Mouse (Mus musculus) lung, embryonic 14.5 days (tissue): ENCODE data around the gene Vmp1. TPM values are rescaled to one million over a fixed set of nuclear protein-coding genes. Genes with fewer than 3 reads are reported as not detected.

Experiments used
- ATAC-seq: fragments of 200-750 bp; cut with Nextera tagmentation; 2 replicates; pipeline ENCODE4 v1.8.0; 2017; ENCODE audit warnings: mild to moderate bottlenecking, moderate TSS enrichment, moderate library complexity; ENCODE audit not compliant: insufficient read depth
- DNase-seq: peaks from one replicate; pipeline ENCODE4 v3.0.0-alpha.2; 2015
- H3K27ac ChIP-seq: fragments of 300-500 bp; sonication (generic); 2 replicates; pipeline ENCODE4 v1.5.1; 2014; ENCODE audit warnings: low read depth, mild to moderate bottlenecking, moderate library complexity
- H3K27me3 ChIP-seq: fragments of 300-500 bp; sonication (generic); 2 replicates; pipeline ENCODE4 v1.6.1; 2014; ENCODE audit warnings: low read length, control low read depth; ENCODE audit not compliant: insufficient read depth
- H3K36me3 ChIP-seq: fragments of 300-500 bp; sonication (generic); 2 replicates; pipeline ENCODE4 v1.6.1; 2014; ENCODE audit warnings: control low read depth; ENCODE audit not compliant: insufficient read depth
- H3K4me1 ChIP-seq: fragments of 300-500 bp; sonication (generic); 2 replicates; pipeline ENCODE4 v1.6.1; 2014; ENCODE audit warnings: antibody characterized with exemption, control low read depth; ENCODE audit not compliant: insufficient read depth
- H3K4me2 ChIP-seq: fragments of 300-500 bp; sonication (generic); 2 replicates; pipeline ENCODE4 v1.6.1; 2014; ENCODE audit warnings: mild to moderate bottlenecking
- H3K4me3 ChIP-seq: fragments of 300-500 bp; sonication (generic); 2 replicates; pipeline ENCODE4 v1.5.1; 2014; ENCODE audit warnings: low read depth, low read length
- H3K9ac ChIP-seq: fragments of 300-500 bp; sonication (generic); 2 replicates; pipeline ENCODE4 v1.6.1; 2014
- H3K9me3 ChIP-seq: fragments of 300-500 bp; sonication (generic); 2 replicates; pipeline ENCODE4 v1.6.1; 2016; ENCODE audit warnings: low read depth, low read length, control low read depth
- CTCF ChIP-seq: IDR thresholded peaks from 2 replicates; pipeline ENCODE4 v1.5.1; 2016; ENCODE audit warnings: antibody characterized with exemption, low read depth
- WGBS: fragments of 180-500 bp; shearing (Covaris S2); extraction: QIAGEN DNeasy Blood & Tissue Kit; methylation state at CpG from one replicate; pipeline ENCODE4 v1.1.7; 2014; 5-methylcytosine and 5-hydroxymethylcytosine counted together
- polyA plus RNA-seq: library from polyadenylated mRNA; unstranded; fragments of >200 nt; fragmentation: Nextera tagmentation; extraction: Ambion mirVana; gene quantifications from 2 replicates; pipeline ENCODE4 v1.2.1, GENCODE M21; 2014

The Vmp1 gene
- polyA plus RNA-seq, 1 experiment from 2014 or later, result 117 TPM

- 72% methylated on average over 4 of the region's 4 CpGs for WGBS
- no peak for ATAC-seq
- H3K9ac ChIP-seq, result no peak overlapping the region
Observed at GRCm38 (mm10) chr11:86591301-86591845, 92.3 kb downstream of the Vmp1 start.

GRCm38 (mm10) chr11:86590579-86590978 lies 93.1 kb downstream of the Vmp1 start:
- Histone ChIP-seq H3K9me3 (no peaks in the 10 kb centered on the region), H3K4me1 (peaks cover 12% of the 10 kb centered on the region), H3K9ac (no peak overlapping the region), H3K4me3 (no peak overlapping the region), H3K27me3 (no peaks in the 10 kb centered on the region), H3K27ac (no peak overlapping the region), H3K4me2 (no peak overlapping the region), H3K36me3 (no peaks in the 10 kb centered on the region)
- no peak for TF ChIP-seq CTCF
- DNase-seq (no peak), ATAC-seq (no peak)
- WGBS, result 74% methylated on average over 10 of the region's 10 CpGs

More at GRCm38 (mm10) chr11:86591301-86591845, 92.3 kb downstream of the Vmp1 start:
- Histone ChIP-seq H3K27ac (0 out of 2 replicates have a peak overlapping the region, but pooled peaks have one; percentile 4), H3K9me3 (no peaks in the 10 kb centered on the region), H3K4me1 (peaks cover 10% of the 10 kb centered on the region), H3K27me3 (no peaks in the 10 kb centered on the region), H3K4me3 (no peak overlapping the region), H3K4me2 (no peak overlapping the region), H3K36me3 (no peaks in the 10 kb centered on the region)
- no peak for TF ChIP-seq CTCF
- no peak for DNase-seq

- DNase-seq (no peak), ATAC-seq (no peak)
- TF ChIP-seq CTCF, result no peak
- H3K4me1 ChIP-seq, result peaks cover 15% of the 10 kb centered on the region
- WGBS, result 82% methylated on average over 4 of the region's 4 CpGs
- H3K9me3 ChIP-seq, result no peaks in the 10 kb centered on the region
- no peaks in the 10 kb centered on the region for H3K36me3 ChIP-seq
- H3K27me3 ChIP-seq, result no peaks in the 10 kb centered on the region
- no peak overlapping the region for H3K4me3 ChIP-seq
- H3K27ac ChIP-seq, result no peak overlapping the region
- H3K4me2 ChIP-seq, result no peak overlapping the region
- no peak overlapping the region for H3K9ac ChIP-seq
Observed at GRCm38 (mm10) chr11:86590066-86590465, 93.6 kb downstream of the Vmp1 start.

DNA sequence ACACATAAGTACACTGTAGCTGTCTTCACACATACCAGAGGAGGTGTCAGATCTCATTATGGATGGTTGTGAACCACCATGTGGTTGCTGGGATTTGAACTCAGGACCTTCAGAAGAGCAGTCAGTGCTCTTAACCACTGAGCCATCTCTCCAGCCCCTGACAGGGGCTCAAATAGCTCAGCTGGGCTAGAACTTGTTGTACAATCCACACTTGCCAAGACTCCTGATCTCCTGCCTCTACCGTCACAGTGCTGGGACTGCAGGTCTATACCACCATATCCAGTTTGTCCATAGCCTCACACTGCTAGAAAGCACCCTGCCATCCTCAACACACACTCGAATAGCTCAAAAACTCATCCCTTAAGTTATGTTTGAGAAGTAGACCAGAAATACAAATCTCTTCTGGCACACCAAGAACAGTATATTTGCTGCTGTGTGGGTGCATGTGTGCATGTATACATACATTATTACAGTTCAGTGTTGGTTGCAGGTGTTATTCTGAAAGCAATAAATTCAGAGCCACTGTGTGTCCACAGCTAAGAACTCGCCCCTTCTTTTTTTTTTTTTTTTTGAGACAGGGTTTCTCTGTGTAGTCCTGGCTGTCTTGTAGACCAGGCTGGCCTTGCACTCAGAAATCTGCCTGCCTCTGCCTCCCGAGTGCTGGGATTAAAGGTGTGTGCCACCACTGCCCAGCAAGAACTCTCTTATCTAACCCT lies 94.9 kb downstream of the Vmp1 start:
- WGBS, result 89% methylated on average over 4 of the region's 4 CpGs
- H3K4me3 ChIP-seq, result no peak overlapping the region
- H3K4me1 ChIP-seq, result peaks cover 13% of the 10 kb centered on the region
- DNase-seq (no peak), ATAC-seq (no peak)
- no peaks in the 10 kb centered on the region for H3K27me3 ChIP-seq
- H3K9ac ChIP-seq, result no peak overlapping the region
- no peak for TF ChIP-seq CTCF
- H3K9me3 ChIP-seq, result no peaks in the 10 kb centered on the region
- H3K36me3 ChIP-seq, result no peaks in the 10 kb centered on the region
- H3K27ac ChIP-seq, result no peak overlapping the region
- no peak overlapping the region for H3K4me2 ChIP-seq

GRCm38 (mm10) chr11:86587830-86588229 lies 95.8 kb downstream of the Vmp1 start:
- Histone ChIP-seq H3K36me3 (no peaks in the 10 kb centered on the region), H3K9me3 (no peaks in the 10 kb centered on the region), H3K27ac (peak overlapping the region; percentile 78), H3K27me3 (no peaks in the 10 kb centered on the region), H3K4me3 (peak overlapping the region; percentile 37; the same call in 1 of the 2 replicates), H3K9ac (no peak overlapping the region; the same call in 1 of the 2 replicates), H3K4me1 (peaks cover 5% of the 10 kb centered on the region; the same call in 1 of the 2 replicates), H3K4me2 (peak overlapping the region; percentile 63)
- DNase-seq, result peak; percentile 11
- no peak for TF ChIP-seq CTCF
- WGBS, result 31% methylated on average over 7 of the region's 7 CpGs
- no peak for ATAC-seq

DNA sequence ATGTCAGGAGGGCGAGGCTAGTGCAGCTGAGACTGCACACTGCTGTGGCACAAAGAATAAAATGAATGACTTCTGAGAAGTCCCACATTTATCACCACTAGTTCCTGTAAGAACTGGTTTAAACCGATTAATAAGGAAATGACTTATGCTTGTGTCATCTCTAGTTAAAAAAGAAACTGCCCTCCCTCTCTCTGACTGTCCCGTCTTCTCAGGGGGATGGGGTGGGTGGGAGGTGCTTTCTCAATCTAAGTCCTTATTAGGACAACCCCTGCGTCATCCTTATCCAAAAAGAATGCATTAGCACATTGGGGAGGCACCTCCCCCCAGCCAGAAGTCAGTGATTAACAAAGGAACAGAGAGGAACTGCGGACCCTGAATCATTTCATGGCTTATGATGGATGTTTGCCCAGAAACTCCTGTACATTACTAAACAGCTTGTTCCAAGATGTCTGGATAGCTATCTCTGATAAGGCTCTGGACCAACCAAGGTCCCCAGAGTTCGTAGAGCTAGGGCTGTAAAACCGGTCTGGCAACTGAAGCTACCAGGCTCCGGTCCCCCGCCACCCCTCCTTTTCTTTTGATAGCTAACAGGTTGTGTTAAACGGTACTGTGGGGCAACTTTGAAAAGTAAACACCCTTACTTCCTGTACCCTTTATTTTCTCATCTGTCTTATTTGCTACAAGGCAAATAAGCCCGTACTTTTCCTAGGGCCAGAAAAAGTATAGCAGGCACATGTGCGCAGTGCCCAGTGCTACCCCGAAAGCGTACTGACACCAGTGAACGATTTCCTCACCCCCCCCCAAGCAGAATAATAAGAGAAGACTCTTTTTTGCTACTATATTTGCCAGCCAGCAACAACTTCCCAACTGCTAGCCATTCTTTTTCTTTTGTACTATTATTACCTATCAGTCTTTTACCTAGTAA lies 96.5 kb downstream of the Vmp1 start:
- peak; percentile 87 for DNase-seq
- H3K4me1 ChIP-seq, result peaks cover 5% of the 10 kb centered on the region; the same call in 1 of the 2 replicates
- peak overlapping the region; percentile 78 for H3K27ac ChIP-seq
- H3K9ac ChIP-seq, result peak overlapping the region; percentile 67
- H3K4me3 ChIP-seq, result peak overlapping the region; percentile 37
- H3K27me3 ChIP-seq, result no peaks in the 10 kb centered on the region
- no peaks in the 10 kb centered on the region for H3K36me3 ChIP-seq
- H3K4me2 ChIP-seq, result peak overlapping the region; percentile 63
- 3% methylated on average over 15 of the region's 15 CpGs for WGBS
- H3K9me3 ChIP-seq, result no peaks in the 10 kb centered on the region
- TF ChIP-seq CTCF, result no peak
- peak; percentile 92 for ATAC-seq
